Mouse (Mus musculus): ENCODE results near the gene Ptpru. TPM values are rescaled to one million over a fixed set of nuclear protein-coding genes. Genes with fewer than 3 reads are reported as not detected.

Gene Ptpru
- polyA plus RNA-seq, 1 experiment, result 1.0 TPM

DNA sequence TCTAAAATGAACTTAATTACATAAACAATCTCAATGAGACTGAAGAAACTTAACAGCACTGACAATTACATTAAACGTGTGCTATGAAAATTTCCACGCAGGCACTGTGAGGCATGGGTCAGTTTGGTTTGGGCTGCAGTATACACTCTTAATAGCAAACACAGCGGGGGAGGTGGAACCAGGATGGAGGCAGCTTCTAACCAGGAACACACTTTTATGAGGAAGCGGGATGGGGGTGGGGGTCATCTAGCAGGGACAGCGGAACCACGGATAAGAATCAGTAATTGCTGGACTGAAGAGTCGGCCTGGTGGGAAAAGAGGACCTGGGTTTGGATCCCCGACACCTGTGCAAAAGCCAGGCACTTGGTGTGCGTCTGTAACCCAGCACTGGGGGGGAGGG lies 34.2 kb downstream of the Ptpru start:
- Histone ChIP-seq H3K36me3 (ENCODE audit: control insufficient read depth, insufficient read depth) (no peaks in the 10 kb centered on the region), H3K27me3 (ENCODE audit: control insufficient read depth, insufficient read depth, insufficient read length) (peaks cover 12% of the 10 kb centered on the region), H3ac (ENCODE audit: control insufficient read depth, insufficient read length) (no peak overlapping the region), H3K4me2 (ENCODE audit: low read depth) (no peak overlapping the region), H3K79me2 (ENCODE audit: control insufficient read depth, insufficient read depth) (no peaks in the 10 kb centered on the region), H3K4me3 (no peak overlapping the region)
- TF ChIP-seq TCF3 (IDR thresholded peaks at IDR 0.05; ENCODE audit: insufficient read length, low read depth), result no peak
- no peak for TF ChIP-seq USF1 (IDR thresholded peaks at IDR 0.05; ENCODE audit: low read depth)
- TF ChIP-seq SRF (IDR thresholded peaks at IDR 0.05; ENCODE audit: control insufficient read depth, insufficient read length, low read depth), result no peak

DNA sequence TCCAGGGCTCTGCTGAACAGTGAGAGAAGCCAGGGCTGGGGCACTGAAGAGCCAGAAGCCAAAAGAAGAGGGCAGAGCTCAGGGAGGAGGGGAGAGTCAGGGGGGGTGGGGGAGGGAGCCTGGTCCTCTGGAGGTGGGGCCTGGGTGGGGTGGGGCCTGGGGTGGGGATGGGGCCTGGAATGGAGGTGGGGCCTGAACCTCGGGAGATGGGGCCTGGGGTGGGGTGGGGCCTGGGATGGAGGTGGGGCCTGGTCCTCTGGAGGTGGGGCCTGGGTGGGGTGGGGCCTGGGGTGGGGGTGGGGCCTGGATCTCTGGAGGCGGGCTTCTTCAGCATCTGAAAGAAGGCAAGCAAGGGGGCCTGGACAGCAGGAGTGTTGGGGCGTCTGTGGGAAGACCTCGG lies 39.1 kb downstream of the Ptpru start:
- no peak for TF ChIP-seq CEBPB (IDR thresholded peaks at IDR 0.05; ENCODE audit: insufficient read depth, poor library complexity, severe bottlenecking)
- no peak for TF ChIP-seq MAX (IDR thresholded peaks at IDR 0.05; ENCODE audit: low read depth)
- no peak for TF ChIP-seq USF1 (IDR thresholded peaks at IDR 0.05; ENCODE audit: low read depth)
- TF ChIP-seq TCF3 (IDR thresholded peaks at IDR 0.05; ENCODE audit: insufficient read length, low read depth), result no peak
- TF ChIP-seq POLR2A (IDR thresholded peaks at IDR 0.05; ENCODE audit: insufficient read length, low read depth), result no peak
- no peak for TF ChIP-seq TCF12 (IDR thresholded peaks at IDR 0.05; ENCODE audit: insufficient read depth, poor library complexity, severe bottlenecking)
- TF ChIP-seq MYOD1 (IDR thresholded peaks at IDR 0.05; ENCODE audit: control insufficient read depth in 1 of 3, insufficient read length in 2 of 3, low read depth in 2 of 3), result no peak
- no peak for TF ChIP-seq POLR2AphosphoS2 (IDR thresholded peaks at IDR 0.05; ENCODE audit: insufficient read length, low read depth)
- no peak for TF ChIP-seq MYOG (IDR thresholded peaks at IDR 0.05; ENCODE audit: control insufficient read depth in 1 of 3, insufficient read depth in 1 of 3, insufficient read length in 2 of 3, low read depth in 2 of 3)
- no peak for TF ChIP-seq REST (IDR thresholded peaks at IDR 0.05; ENCODE audit: insufficient read depth, insufficient read length)
- no peak for TF ChIP-seq E2F4 (IDR thresholded peaks at IDR 0.05; ENCODE audit: insufficient read depth)
- no peak for TF ChIP-seq SRF (IDR thresholded peaks at IDR 0.05; ENCODE audit: control insufficient read depth, insufficient read length, low read depth)
- no peaks in the 10 kb centered on the region for H3K79me2 ChIP-seq (ENCODE audit: control insufficient read depth, insufficient read depth)
- H3K4me2 ChIP-seq (ENCODE audit: low read depth), result no peak overlapping the region
- no peaks in the 10 kb centered on the region for H3K36me3 ChIP-seq (ENCODE audit: control insufficient read depth, insufficient read depth)
- H3K27me3 ChIP-seq (ENCODE audit: control insufficient read depth, insufficient read depth, insufficient read length), result peaks cover 49% of the 10 kb centered on the region
- H3ac ChIP-seq (ENCODE audit: control insufficient read depth, insufficient read length), result no peak overlapping the region
- H3K4me3 ChIP-seq, result no peak overlapping the region

GRCm38 (mm10) chr4:131797920-131798319 lies 40.2 kb downstream of the Ptpru start:
- peaks cover 46% of the 10 kb centered on the region for H3K27me3 ChIP-seq (ENCODE audit: control insufficient read depth, insufficient read depth, insufficient read length)
- no peak overlapping the region for H3ac ChIP-seq (ENCODE audit: control insufficient read depth, insufficient read length)
- no peak overlapping the region for H3K4me2 ChIP-seq (ENCODE audit: low read depth)
- TF ChIP-seq POLR2AphosphoS2 (IDR thresholded peaks at IDR 0.05; ENCODE audit: insufficient read length, low read depth), result no peak
- no peak for TF ChIP-seq TCF3 (IDR thresholded peaks at IDR 0.05; ENCODE audit: insufficient read length, low read depth)
- no peak for TF ChIP-seq MYOD1 (IDR thresholded peaks at IDR 0.05; ENCODE audit: control insufficient read depth in 1 of 3, insufficient read length in 2 of 3, low read depth in 2 of 3)
- TF ChIP-seq POLR2A (IDR thresholded peaks at IDR 0.05; ENCODE audit: insufficient read length, low read depth), result no peak
- no peak for TF ChIP-seq MYOG (IDR thresholded peaks at IDR 0.05; ENCODE audit: control insufficient read depth in 1 of 3, insufficient read depth in 1 of 3, insufficient read length in 2 of 3, low read depth in 2 of 3)
- TF ChIP-seq CEBPB (IDR thresholded peaks at IDR 0.05; ENCODE audit: insufficient read depth, poor library complexity, severe bottlenecking), result no peak
- no peak for TF ChIP-seq MAX (IDR thresholded peaks at IDR 0.05; ENCODE audit: low read depth)
- TF ChIP-seq E2F4 (IDR thresholded peaks at IDR 0.05; ENCODE audit: insufficient read depth), result no peak
- TF ChIP-seq TCF12 (IDR thresholded peaks at IDR 0.05; ENCODE audit: insufficient read depth, poor library complexity, severe bottlenecking), result no peak
- TF ChIP-seq SRF (IDR thresholded peaks at IDR 0.05; ENCODE audit: control insufficient read depth, insufficient read length, low read depth), result no peak
- no peak for TF ChIP-seq USF1 (IDR thresholded peaks at IDR 0.05; ENCODE audit: low read depth)
- TF ChIP-seq REST (IDR thresholded peaks at IDR 0.05; ENCODE audit: insufficient read depth, insufficient read length), result no peak
- H3K79me2 ChIP-seq (ENCODE audit: control insufficient read depth, insufficient read depth), result no peaks in the 10 kb centered on the region
- no peaks in the 10 kb centered on the region for H3K36me3 ChIP-seq (ENCODE audit: control insufficient read depth, insufficient read depth)
- no peak overlapping the region for H3K4me3 ChIP-seq

DNA sequence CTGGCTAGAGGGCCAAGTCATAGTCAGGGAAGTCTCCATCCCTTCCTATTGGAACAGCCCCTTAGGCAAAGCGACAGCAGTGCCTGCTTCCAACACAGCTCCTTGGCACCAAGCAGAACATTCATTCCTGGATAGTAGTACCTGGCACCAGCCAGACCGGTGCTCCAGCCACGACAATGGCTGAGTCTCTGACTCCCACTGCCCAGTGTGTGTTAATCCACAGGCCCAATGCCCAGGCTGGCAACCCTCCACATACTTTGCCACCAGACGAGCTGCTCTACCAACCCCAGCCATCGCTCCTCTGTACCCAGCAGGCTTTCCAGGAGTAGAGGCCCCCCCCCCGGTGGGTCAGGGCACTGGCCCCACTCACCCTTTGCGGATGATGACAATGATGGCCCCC lies 40.6 kb downstream of the Ptpru start:
- H3K79me2 ChIP-seq (ENCODE audit: control insufficient read depth, insufficient read depth), result no peaks in the 10 kb centered on the region
- H3ac ChIP-seq (ENCODE audit: control insufficient read depth, insufficient read length), result no peak overlapping the region
- H3K4me2 ChIP-seq (ENCODE audit: low read depth), result no peak overlapping the region
- H3K27me3 ChIP-seq (ENCODE audit: control insufficient read depth, insufficient read depth, insufficient read length), result peaks cover 46% of the 10 kb centered on the region
- TF ChIP-seq MYOD1 (IDR thresholded peaks at IDR 0.05; ENCODE audit: control insufficient read depth in 1 of 3, insufficient read length in 2 of 3, low read depth in 2 of 3), result no peak
- no peak for TF ChIP-seq REST (IDR thresholded peaks at IDR 0.05; ENCODE audit: insufficient read depth, insufficient read length)
- no peak for TF ChIP-seq CEBPB (IDR thresholded peaks at IDR 0.05; ENCODE audit: insufficient read depth, poor library complexity, severe bottlenecking)
- no peak for TF ChIP-seq TCF12 (IDR thresholded peaks at IDR 0.05; ENCODE audit: insufficient read depth, poor library complexity, severe bottlenecking)
- no peak for TF ChIP-seq POLR2AphosphoS2 (IDR thresholded peaks at IDR 0.05; ENCODE audit: insufficient read length, low read depth)
- no peak for TF ChIP-seq POLR2A (IDR thresholded peaks at IDR 0.05; ENCODE audit: insufficient read length, low read depth)
- no peak for TF ChIP-seq SRF (IDR thresholded peaks at IDR 0.05; ENCODE audit: control insufficient read depth, insufficient read length, low read depth)
- TF ChIP-seq E2F4 (IDR thresholded peaks at IDR 0.05; ENCODE audit: insufficient read depth), result no peak
- TF ChIP-seq MAX (IDR thresholded peaks at IDR 0.05; ENCODE audit: low read depth), result no peak
- TF ChIP-seq MYOG (IDR thresholded peaks at IDR 0.05; ENCODE audit: control insufficient read depth in 1 of 3, insufficient read depth in 1 of 3, insufficient read length in 2 of 3, low read depth in 2 of 3), result no peak
- no peak for TF ChIP-seq USF1 (IDR thresholded peaks at IDR 0.05; ENCODE audit: low read depth)
- H3K4me3 ChIP-seq, result no peak overlapping the region
- no peaks in the 10 kb centered on the region for H3K36me3 ChIP-seq (ENCODE audit: control insufficient read depth, insufficient read depth)

All from myocyte (in vitro differentiated cells).